In the genomic region with DNA sequence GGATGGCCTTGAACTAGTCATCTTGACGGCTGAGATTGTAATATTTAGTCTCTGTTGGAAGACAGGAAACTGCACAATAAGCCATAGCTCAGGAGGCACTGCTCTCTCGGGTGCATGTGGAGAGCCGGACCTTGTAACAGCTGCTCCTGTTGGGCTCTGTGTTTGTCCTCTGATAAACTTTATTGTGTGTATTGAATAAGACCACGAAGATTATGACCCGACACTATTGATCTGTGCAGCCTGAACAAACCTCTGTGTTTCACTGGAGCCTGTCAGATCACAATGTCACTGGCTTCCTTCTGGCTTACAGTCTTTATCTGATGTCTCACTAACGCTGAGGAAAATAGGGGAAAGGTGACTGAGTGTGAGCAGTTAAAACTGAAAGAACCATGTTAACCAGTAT, we compare ENCODE assay signal across 10 mouse cellular contexts.
DNase-seq lines count a peak whose midpoint lies in the region; ATAC-seq and TF ChIP-seq lines count a peak whose summit lies in the region.
"Had no signal": no experiment of that assay in that cellular context is flagged by ENCODE, and none has a peak within 500 bp of the region (broad histone marks: within the 10 kb centered on the region; RNA-seq: fewer than 3 reads in every experiment).

No protein-coding gene starts in this region.

- H3K27me3 ChIP-seq in liver, adult 2 months (ENCODE audit: control insufficient read depth, insufficient read depth, low read length), result no peaks in the 10 kb centered on the region
- H3K27me3 ChIP-seq in liver, embryonic 11.5 days (replicated peaks; ENCODE audit: control insufficient read depth, insufficient read depth, low read length), result no peaks in the 10 kb centered on the region
- no peaks in the 10 kb centered on the region for H3K27me3 ChIP-seq in forebrain, embryonic 16.5 days (replicated peaks; ENCODE audit: control insufficient read depth, insufficient read depth, low read length)
- no peaks in the 10 kb centered on the region for H3K27me3 ChIP-seq in liver, embryonic 14.5 days (ENCODE audit: control insufficient read depth, insufficient read depth, low read length)
- no peaks in the 10 kb centered on the region for H3K27me3 ChIP-seq in stomach, embryonic 16.5 days (ENCODE audit: control insufficient read depth, insufficient read depth, low read length)

- peak; percentile 98 for DNase-seq in liver, adult 2 months (ENCODE audit: extremely low read depth, low read depth, low spot score)
- no peak for DNase-seq in liver, embryonic 11.5 days (ENCODE audit: low spot score)
- peak in 1 of 3 experiments; percentile 9 for DNase-seq in liver, embryonic 14.5 days (ENCODE audit: low read depth in 3 of 3, low spot score in 3 of 3)
- no peak for DNase-seq in cerebellum, postnatal 25 days
- no peak for DNase-seq in left cerebral cortex, postnatal 14 days (ENCODE audit: low spot score in 2 of 2)
- DNase-seq: cerebellum, adult 9-11 months; gastrocnemius, postnatal 14 days; kidney, postnatal 4 days had no signal

- H3K27ac ChIP-seq in liver, adult 2 months (replicated peaks; ENCODE audit: insufficient read depth, low read depth, low read length), result no peak overlapping the region
- H3K27ac ChIP-seq in liver, embryonic 11.5 days (ENCODE audit: low read depth, low read length), result no peak overlapping the region
- H3K27ac ChIP-seq in forebrain, embryonic 16.5 days (ENCODE audit: low read length), result no peak overlapping the region
- H3K27ac ChIP-seq in liver, embryonic 14.5 days, result no peak overlapping the region
- no peak overlapping the region for H3K27ac ChIP-seq in stomach, embryonic 16.5 days (ENCODE audit: low read length)

- no peak overlapping the region for H3K9ac ChIP-seq in liver, adult 2 months (ENCODE audit: low read depth, low read length)
- no peak overlapping the region for H3K9ac ChIP-seq in liver, embryonic 11.5 days (ENCODE audit: low read depth, low read length)
- H3K9ac ChIP-seq in forebrain, embryonic 16.5 days (replicated peaks; ENCODE audit: low read depth, low read length), result no peak overlapping the region
- no peak overlapping the region for H3K9ac ChIP-seq in liver, embryonic 14.5 days (replicated peaks)
- no peak overlapping the region for H3K9ac ChIP-seq in stomach, embryonic 16.5 days (ENCODE audit: low read length)

- TF ChIP-seq POLR2A in liver, adult 2 months (IDR thresholded peaks at IDR 0.05; ENCODE audit: extremely low read depth, insufficient read depth, low read length), result no peak

- intact Hi-C loops in left cerebral cortex, postnatal 14 days (cut with DNase I), result no loop called here

- H3K79me2 ChIP-seq in liver, adult 2 months (ENCODE audit: control insufficient read depth, insufficient read depth, low read length), result no peaks in the 10 kb centered on the region

- no peaks in the 10 kb centered on the region; the same call in 1 of the 2 replicates for H3K36me3 ChIP-seq in liver, adult 2 months (ENCODE audit: control insufficient read depth, insufficient read depth, low read length)
- H3K36me3 ChIP-seq in liver, embryonic 11.5 days (ENCODE audit: control insufficient read depth, insufficient read depth, low read length), result 0 out of 2 replicates have a peak, but pooled peaks cover 3% of the 10 kb centered on the region
- peaks cover 7% of the 10 kb centered on the region; the same call in 1 of the 2 replicates for H3K36me3 ChIP-seq in forebrain, embryonic 16.5 days (ENCODE audit: control insufficient read depth, insufficient read depth)
- H3K36me3 ChIP-seq in liver, embryonic 14.5 days (replicated peaks; ENCODE audit: control insufficient read depth, insufficient read depth, low read depth), result no peaks in the 10 kb centered on the region
- H3K36me3 ChIP-seq in stomach, embryonic 16.5 days (ENCODE audit: control insufficient read depth, insufficient read depth, low read length), result no peaks in the 10 kb centered on the region

- H3K4me1 ChIP-seq in liver, adult 2 months (ENCODE audit: control insufficient read depth, insufficient read depth, low read length), result peaks cover 21% of the 10 kb centered on the region
- peaks cover 4% of the 10 kb centered on the region; the same call in 1 of the 2 replicates for H3K4me1 ChIP-seq in liver, embryonic 11.5 days (replicated peaks; ENCODE audit: control insufficient read depth, insufficient read depth, low read length)
- peaks cover 6% of the 10 kb centered on the region; the same call in 1 of the 2 replicates for H3K4me1 ChIP-seq in forebrain, embryonic 16.5 days (replicated peaks; ENCODE audit: control insufficient read depth, insufficient read depth, low read length)
- no peaks in the 10 kb centered on the region for H3K4me1 ChIP-seq in liver, embryonic 14.5 days (replicated peaks; ENCODE audit: control insufficient read depth in 2 of 2, insufficient read depth in 2 of 2, low read length in 1 of 2)
- H3K4me1 ChIP-seq in stomach, embryonic 16.5 days (ENCODE audit: control insufficient read depth, insufficient read depth, low read length), result no peaks in the 10 kb centered on the region

- H3K4me2 ChIP-seq in liver, embryonic 11.5 days, result no peak overlapping the region
- H3K4me2 ChIP-seq in forebrain, embryonic 16.5 days (ENCODE audit: low read length), result no peak overlapping the region
- H3K4me2 ChIP-seq in liver, embryonic 14.5 days (ENCODE audit: low read depth), result no peak overlapping the region; the same call in 1 of the 2 replicates
- H3K4me2 ChIP-seq in stomach, embryonic 16.5 days (ENCODE audit: low read depth, low read length), result no peak overlapping the region

- WGBS in liver, adult 2 months, result 11% methylated on average over 6 of the region's 6 CpGs
- WGBS in liver, embryonic 11.5 days, result 47% methylated on average over 6 of the region's 6 CpGs
- WGBS in forebrain, embryonic 16.5 days, result 50% methylated on average over 6 of the region's 6 CpGs
- WGBS in liver, embryonic 14.5 days (ENCODE audit: insufficient replicate concordance), result 37% methylated on average over 6 of the region's 6 CpGs
- 34% methylated on average over 6 of the region's 6 CpGs for WGBS in stomach, embryonic 16.5 days

- no peak; the same call in 1 of the 2 replicates for ATAC-seq in liver, embryonic 11.5 days (replicated peaks; ENCODE audit: low FRiP score)
- ATAC-seq in forebrain, embryonic 16.5 days, result peak; percentile 25; the same call in 1 of the 2 replicates
- ATAC-seq in liver, embryonic 14.5 days (ENCODE audit: insufficient read depth), result 0 out of 2 replicates have a peak, but pooled peaks have one; percentile 27
- ATAC-seq in stomach, embryonic 16.5 days (ENCODE audit: insufficient read depth, low FRiP score), result peak; percentile 85

- no peak for TF ChIP-seq CTCF in liver, adult 2 months (IDR thresholded peaks at IDR 0.05; ENCODE audit: low read depth, low read length)
- TF ChIP-seq CTCF in liver, embryonic 14.5 days (IDR thresholded peaks at IDR 0.05; ENCODE audit: low read depth), result no peak

- no peaks in the 10 kb centered on the region for H3K9me3 ChIP-seq in liver, embryonic 11.5 days (ENCODE audit: control insufficient read depth, low read length)
- no peaks in the 10 kb centered on the region for H3K9me3 ChIP-seq in forebrain, embryonic 16.5 days (ENCODE audit: control insufficient read depth, low read length)
- no peaks in the 10 kb centered on the region for H3K9me3 ChIP-seq in liver, embryonic 14.5 days (ENCODE audit: control insufficient read depth, low read length)
- H3K9me3 ChIP-seq in stomach, embryonic 16.5 days (replicated peaks; ENCODE audit: control insufficient read depth, low read length), result no peaks in the 10 kb centered on the region

- TF ChIP-seq EP300 in liver, embryonic 14.5 days (IDR thresholded peaks at IDR 0.05; ENCODE audit: low read depth), result no peak

- no peak overlapping the region for H3K4me3 ChIP-seq in liver, adult 2 months (ENCODE audit: insufficient read depth, low read depth, low read length)
- no peak overlapping the region for H3K4me3 ChIP-seq in liver, embryonic 11.5 days (ENCODE audit: low read depth, low read length)
- no peak overlapping the region for H3K4me3 ChIP-seq in forebrain, embryonic 16.5 days (replicated peaks; ENCODE audit: low read length)
- no peak overlapping the region for H3K4me3 ChIP-seq in liver, embryonic 14.5 days (ENCODE audit: insufficient read depth in 1 of 2, low read depth in 2 of 2, low read length in 2 of 2)
- no peak overlapping the region for H3K4me3 ChIP-seq in stomach, embryonic 16.5 days (replicated peaks; ENCODE audit: low read length)
